Mouse (Mus musculus) CH12.LX (cell line): ENCODE data around the gene Col4a1. TPM values are rescaled to one million over a fixed set of nuclear protein-coding genes. Genes with fewer than 3 reads are reported as not detected.

Experiments used
- DNase-seq: peaks from one replicate; pipeline ENCODE4 v3.0.0-alpha.2; 2013; ENCODE audit errors: extremely low read depth
- H3K27ac ChIP-seq: 2 replicates; pipeline ENCODE4 v1.5.1; 2012; ENCODE audit warnings: low read depth, mild to moderate bottlenecking, control low read depth, moderate library complexity; ENCODE audit not compliant: insufficient read depth
- H3K27me3 ChIP-seq: replicated peaks from 2 replicates; pipeline ENCODE3; 2012; ENCODE audit warnings: inconsistent platforms
- H3K36me3 ChIP-seq, 2 experiments: replicated peaks in 1 of 2; 2 replicates each; pipeline versions ENCODE3 to v1.6.1; 2012; ENCODE audit warnings: inconsistent platforms in 1 of 2, low read length in 1 of 2, mild to moderate bottlenecking in 1 of 2, mixed read lengths in 1 of 2, moderate library complexity in 1 of 2; ENCODE audit not compliant: control insufficient read depth in 1 of 2, insufficient read depth in 1 of 2
- H3K4me1 ChIP-seq, 2 experiments: 2 replicates each; pipeline ENCODE4 v1.6.1; 2012; ENCODE audit warnings: inconsistent platforms in 1 of 2, moderate library complexity in 1 of 2; ENCODE audit not compliant: insufficient read depth in 2 of 2, control insufficient read depth in 1 of 2
- H3K4me2 ChIP-seq: 2 replicates; pipeline ENCODE4 v1.6.1; 2012; ENCODE audit warnings: low read depth, mild to moderate bottlenecking, control low read depth; ENCODE audit not compliant: poor library complexity, insufficient read depth, severe bottlenecking
- H3K4me3 ChIP-seq, 3 experiments: fragments of 150-350 bp in 1 of 3; sonication (generic) in 1 of 3; replicated peaks in 1 of 3; 2 replicates each; pipeline versions ENCODE3 to v1.5.1; 2011 to 2012; ENCODE audit warnings: low read depth in 2 of 3, low read length in 2 of 3, mild to moderate bottlenecking in 2 of 3, moderate library complexity in 2 of 3, control low read depth in 1 of 3, improper control_type of control experiment in 1 of 3, inconsistent platforms in 1 of 3, mixed read lengths in 1 of 3; ENCODE audit not compliant: poor library complexity in 1 of 3
- H3K79me2 ChIP-seq: replicated peaks from 2 replicates; pipeline ENCODE4 v1.6.1; 2012; ENCODE audit warnings: mild to moderate bottlenecking, moderate library complexity; ENCODE audit not compliant: control insufficient read depth, poor library complexity, insufficient read depth, severe bottlenecking; ENCODE audit errors: extremely low read depth
- H3K9ac ChIP-seq: 2 replicates; pipeline ENCODE4 v1.6.1; 2012; ENCODE audit warnings: low read depth, mild to moderate bottlenecking, control low read depth, moderate library complexity; ENCODE audit not compliant: insufficient read depth
- H3K9me3 ChIP-seq: replicated peaks from 2 replicates; pipeline ENCODE3; 2012; ENCODE audit warnings: low read length, inconsistent platforms, mixed read lengths
- CTCF ChIP-seq, 2 experiments: IDR thresholded peaks in 1 of 2; conservative IDR thresholded peaks in 1 of 2; 2 replicates each; pipeline ENCODE4 v1.5.1; 2011 to 2012; ENCODE audit warnings: low read depth in 2 of 2, low read length in 2 of 2, improper control_type of control experiment in 1 of 2, inconsistent platforms in 1 of 2, mild to moderate bottlenecking in 1 of 2, moderate library complexity in 1 of 2
- E2F4 ChIP-seq: IDR thresholded peaks from 2 replicates; pipeline ENCODE4 v1.6.1; 2011; ENCODE audit warnings: low read depth, low read length, improper control_type of control experiment; ENCODE audit not compliant: insufficient replicate concordance
- ELF1 ChIP-seq: IDR thresholded peaks from 2 replicates; pipeline ENCODE4 v1.6.1; 2014; ENCODE audit warnings: low read depth, mild to moderate bottlenecking, inconsistent platforms, low read length, improper control_type of control experiment
- EP300 ChIP-seq: IDR thresholded peaks from 2 replicates; pipeline ENCODE4 v1.6.1; 2011; ENCODE audit warnings: low read length, improper control_type of control experiment
- ETS1 ChIP-seq: conservative IDR thresholded peaks from 2 replicates; pipeline ENCODE4 v1.6.1; 2012; ENCODE audit warnings: low read depth, mild to moderate bottlenecking, inconsistent platforms, low read length, improper control_type of control experiment, moderate library complexity
- GABPA ChIP-seq: IDR thresholded peaks from 2 replicates; pipeline ENCODE4 v1.6.1; 2012; ENCODE audit warnings: low read depth, low read length, improper control_type of control experiment, inconsistent platforms; ENCODE audit not compliant: insufficient replicate concordance
- HCFC1 ChIP-seq: IDR thresholded peaks from 2 replicates; pipeline ENCODE4 v1.6.1; 2012; ENCODE audit warnings: low read depth, mild to moderate bottlenecking, inconsistent platforms, low read length, improper control_type of control experiment
- IRF4 ChIP-seq: IDR thresholded peaks from 2 replicates; pipeline ENCODE4 v1.6.1; 2014; ENCODE audit warnings: low read depth, mild to moderate bottlenecking, inconsistent platforms, low read length, improper control_type of control experiment
- JUN ChIP-seq: IDR thresholded peaks from 2 replicates; pipeline ENCODE4 v1.6.1; 2011; ENCODE audit warnings: low read depth, mild to moderate bottlenecking, low read length, improper control_type of control experiment, moderate library complexity; ENCODE audit not compliant: insufficient read depth
- JUND ChIP-seq: conservative IDR thresholded peaks from 2 replicates; pipeline ENCODE4 v1.6.1; 2011; ENCODE audit warnings: low read depth, low read length, improper control_type of control experiment
- MAX ChIP-seq: IDR thresholded peaks from 2 replicates; pipeline ENCODE4 v1.6.1; 2011; ENCODE audit warnings: low read length, improper control_type of control experiment
- MYC ChIP-seq: IDR thresholded peaks from 2 replicates; pipeline ENCODE4 v1.6.1; 2011; ENCODE audit warnings: low read depth, mild to moderate bottlenecking, improper control_type of control experiment, low read length
- NELFE ChIP-seq: IDR thresholded peaks from 2 replicates; pipeline ENCODE4 v1.6.1; 2011; ENCODE audit warnings: low read depth, low read length, improper control_type of control experiment
- RCOR1 ChIP-seq: conservative IDR thresholded peaks from 2 replicates; pipeline ENCODE4 v1.6.1; 2012; ENCODE audit warnings: low read depth, mild to moderate bottlenecking, inconsistent platforms, low read length, improper control_type of control experiment
- TBP ChIP-seq: conservative IDR thresholded peaks from 2 replicates; pipeline ENCODE4 v1.6.1; 2011; ENCODE audit warnings: low read depth, low read length, improper control_type of control experiment
- UBTF ChIP-seq: IDR thresholded peaks from 2 replicates; pipeline ENCODE4 v1.6.1; 2012; ENCODE audit warnings: low read depth, mild to moderate bottlenecking, inconsistent platforms, low read length, improper control_type of control experiment, moderate library complexity
- USF2 ChIP-seq: conservative IDR thresholded peaks from 2 replicates; pipeline ENCODE4 v1.6.1; 2011; ENCODE audit warnings: low read depth, low read length, improper control_type of control experiment
- ZMIZ1 ChIP-seq: IDR thresholded peaks from 2 replicates; pipeline ENCODE4 v1.6.1; 2012; ENCODE audit warnings: low read depth, mild to moderate bottlenecking, inconsistent platforms, low read length, improper control_type of control experiment
- dilution Hi-C: fragments of 300-500 bp; cut with MboI; formaldehyde crosslinking; loops from 2 replicates; pipeline ENCODE4 v1.14.3; 2020; ENCODE audit warnings: low sequenced_read_pairs; ENCODE audit not compliant: extremely low pct_unique_long_range_greater_than_20kb, extremely low pct_ligation_motif_present
- in situ Hi-C: fragments of 300-500 bp; cut with MboI; formaldehyde crosslinking; loops from 3 replicates; pipeline ENCODE4 v1.14.3; 2019; ENCODE audit warnings: low sequenced_read_pairs, low pct_ligation_motif_present, low pct_unique_long_range_greater_than_20kb, mixed read lengths
- polyA plus RNA-seq: library from polyadenylated mRNA; unstranded; fragments of >175 nt; gene quantifications from 2 replicates; pipeline ENCODE4 v1.2.1, GENCODE M21; 2012; ENCODE audit warnings: low read depth; ENCODE audit not compliant: insufficient read length
- total RNA-seq, 2 experiments: library from RNA; depleted of rRNA; stranded (reverse); fragments of 300-350 nt in 1 of 2; fragments of >200 nt in 1 of 2; gene quantifications; 2 replicates each; pipeline ENCODE4 v1.2.3; 2012 to 2014

Col4a1 gene
- total and polyA plus RNA-seq, 3 experiments = 0.04 to 0.27 (median 0.13) TPM

GRCm38 (mm10) chr8:11309226-11309625, 3.4 kb downstream of the Col4a1 start:
- H3K36me3 ChIP-seq = no peaks in the 10 kb centered on the region

GRCm38 (mm10) chr8:11308570-11308998, 4.0 kb downstream of the Col4a1 start:
- dilution Hi-C loops (no loop called here), in situ Hi-C loops (no loop called here)
- no peaks in the 10 kb centered on the region for H3K36me3 ChIP-seq
- no peak overlapping the region for H3K4me2 ChIP-seq
- H3K4me1 ChIP-seq = no peaks in the 10 kb centered on the region
- no peak overlapping the region for H3K9ac ChIP-seq
- no peak overlapping the region for H3K27ac ChIP-seq
- no peak for DNase-seq
- H3K4me3 ChIP-seq = no peak overlapping the region
- H3K9me3 ChIP-seq = no peaks in the 10 kb centered on the region
- peaks cover 7% of the 10 kb centered on the region for H3K27me3 ChIP-seq
- H3K79me2 ChIP-seq = no peaks in the 10 kb centered on the region
- TF ChIP-seq HCFC1 (no peak), ZMIZ1 (no peak), UBTF (no peak), JUND (no peak), MYC (no peak), TBP (no peak), GABPA (no peak), ELF1 (no peak), E2F4 (no peak), IRF4 (no peak)
- TF ChIP-seq, all 38 proteins: peak for 0

More at GRCm38 (mm10) chr8:11309226-11309625, 3.4 kb downstream of the Col4a1 start:
- no peak for TF ChIP-seq MAX
- TF ChIP-seq NELFE = no peak
- TF ChIP-seq ETS1 = no peak
- TF ChIP-seq USF2 = no peak
- TF ChIP-seq CTCF (conservative IDR thresholded peaks at IDR 0.05 in 1 of 2, IDR thresholded peaks at IDR 0.05 in 1 of 2; ENCODE audit: low read depth in 2 of 2, low read length in 2 of 2) = no peak
- TF ChIP-seq RCOR1 = no peak
- TF ChIP-seq EP300 = no peak
- TF ChIP-seq JUN = no peak
- TF ChIP-seq, all 38 proteins: peak for 0
- no peaks in the 10 kb centered on the region for H3K79me2 ChIP-seq
- no peak overlapping the region for H3K9ac ChIP-seq
- DNase-seq = no peak
- no peaks in the 10 kb centered on the region for H3K9me3 ChIP-seq
- H3K4me3 ChIP-seq = no peak overlapping the region
- H3K4me2 ChIP-seq = no peak overlapping the region
- H3K27me3 ChIP-seq = peaks cover 7% of the 10 kb centered on the region
- dilution Hi-C loops (no loop called here), in situ Hi-C loops (no loop called here)
- H3K27ac ChIP-seq = no peak overlapping the region
- no peaks in the 10 kb centered on the region for H3K4me1 ChIP-seq
